Mouse (Mus musculus) right cerebral cortex, postnatal 10 days (tissue): ENCODE measurements at regions not wholly inside any gene's neighbourhood (a gene's known extent, or its start where the extent isn't known, plus 50 kb on each side); places are given as distances from the start of the nearest gene placed in this dataset.

Experiments
- DNase-seq, 2 experiments: peaks; one replicate each; pipeline ENCODE4 v3.0.0; 2021; ENCODE audit warnings: low spot score in 2 of 2

DNA sequence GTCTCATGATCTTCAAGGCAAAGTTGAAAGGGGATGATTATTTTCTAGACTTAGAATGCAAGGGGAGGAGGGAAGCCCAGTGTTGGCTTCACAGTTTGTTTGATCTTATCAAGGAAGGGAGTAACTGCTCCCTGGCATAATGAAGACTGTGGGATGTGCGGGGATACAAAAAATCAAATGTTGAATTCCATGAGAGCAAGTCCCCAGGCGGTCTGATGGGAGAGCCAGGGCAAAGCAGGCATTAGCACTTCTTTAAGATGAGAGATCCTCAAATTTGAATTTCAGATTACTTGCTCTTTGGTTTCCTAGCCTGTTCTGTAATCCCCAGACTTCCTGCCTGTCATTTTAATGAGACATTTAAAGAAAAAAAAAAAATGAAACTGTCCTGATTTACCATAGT lies 525.6 kb upstream of the Man1a start:
- DNase-seq, result no peak

DNA sequence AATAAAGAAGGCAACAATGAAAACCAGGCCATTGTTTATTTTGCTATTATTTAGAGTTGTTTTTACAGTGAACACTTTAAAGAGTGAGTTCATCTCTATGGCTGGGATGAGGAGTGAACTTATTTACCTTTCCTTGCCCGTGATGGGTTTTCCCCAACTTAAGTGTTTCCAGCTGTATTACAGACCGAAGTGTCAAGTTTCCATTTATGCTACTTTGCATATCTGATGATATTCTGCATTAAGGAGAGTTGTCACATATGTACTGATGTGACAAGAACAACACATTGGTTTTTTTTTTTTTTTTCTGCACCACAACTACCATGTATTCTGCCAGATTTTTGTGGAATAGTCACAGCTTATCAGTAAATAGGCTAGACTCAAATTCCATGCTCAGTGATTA lies 518.7 kb upstream of the Man1a start:
- DNase-seq, result no peak

DNA sequence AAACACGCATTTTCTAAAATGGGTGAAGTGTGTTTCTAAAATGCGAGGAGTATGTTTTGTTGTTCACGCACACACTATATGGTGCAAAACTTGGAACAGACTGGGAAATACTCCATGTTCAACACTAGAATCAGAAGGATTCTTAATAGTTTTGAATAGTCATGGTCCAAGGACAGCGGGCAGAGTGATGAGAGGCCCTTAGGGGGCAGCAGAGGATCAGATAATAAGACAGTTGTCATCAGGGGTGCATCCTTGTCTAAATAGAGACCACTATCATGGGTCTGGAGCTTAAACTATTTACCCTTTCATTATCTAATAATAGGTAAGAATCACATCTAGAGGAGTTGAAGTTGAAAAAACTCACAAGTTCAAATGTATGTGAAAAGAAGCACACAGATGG lies 482.2 kb upstream of the Man1a start:
- no peak for DNase-seq

DNA sequence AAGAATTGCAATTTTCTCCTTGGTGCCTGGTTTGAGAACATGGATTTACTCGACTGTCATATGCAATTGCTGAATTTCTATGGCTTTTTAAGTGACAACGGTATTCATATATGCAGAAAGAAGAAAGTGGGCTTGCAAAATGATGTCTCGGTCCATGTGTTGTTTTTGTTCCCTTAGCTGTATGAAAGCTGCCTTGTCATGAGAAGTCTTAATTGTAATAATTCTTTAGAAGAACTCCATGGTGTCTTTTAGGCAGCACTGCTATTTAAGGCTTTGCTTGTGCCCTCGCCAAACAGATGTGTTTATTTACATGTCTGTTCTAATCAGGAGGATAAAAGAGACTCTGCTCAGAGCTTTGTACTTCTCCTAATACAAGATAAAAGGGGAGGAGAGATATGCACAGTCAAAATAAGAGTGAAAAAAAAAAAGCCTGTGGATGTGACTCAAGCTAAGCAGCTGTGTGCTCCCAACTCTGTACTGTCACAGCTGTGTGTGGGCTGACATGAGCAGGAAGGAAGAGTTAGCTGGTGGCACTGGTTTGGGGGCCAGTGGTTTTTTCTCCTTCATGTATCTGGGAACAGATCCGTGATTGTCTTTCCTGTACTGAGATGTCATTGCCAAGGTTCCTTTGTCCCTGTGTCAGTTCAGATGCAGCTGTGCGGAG lies 475.5 kb upstream of the Man1a start:
- DNase-seq, result peak; percentile 28 to 33

DNA sequence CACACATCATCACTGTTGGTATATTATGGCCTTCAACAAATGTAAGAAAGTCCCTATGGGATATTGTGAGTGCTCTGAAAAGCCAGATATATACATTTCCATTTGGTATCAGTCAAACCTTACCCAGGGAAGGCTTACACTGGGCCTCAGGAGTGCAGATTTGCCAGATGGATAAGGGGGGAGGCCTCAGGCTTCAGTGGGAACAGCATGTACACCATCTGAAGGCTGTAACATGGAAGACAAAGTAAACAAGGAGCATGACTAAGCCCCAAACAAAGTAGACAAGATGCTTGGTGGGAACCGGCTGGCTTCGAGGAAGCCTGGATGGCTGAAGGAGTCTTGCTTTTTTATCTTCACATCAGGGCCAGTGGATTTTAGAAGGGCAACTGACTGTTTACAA lies 474.3 kb upstream of the Man1a start:
- no peak for DNase-seq

DNA sequence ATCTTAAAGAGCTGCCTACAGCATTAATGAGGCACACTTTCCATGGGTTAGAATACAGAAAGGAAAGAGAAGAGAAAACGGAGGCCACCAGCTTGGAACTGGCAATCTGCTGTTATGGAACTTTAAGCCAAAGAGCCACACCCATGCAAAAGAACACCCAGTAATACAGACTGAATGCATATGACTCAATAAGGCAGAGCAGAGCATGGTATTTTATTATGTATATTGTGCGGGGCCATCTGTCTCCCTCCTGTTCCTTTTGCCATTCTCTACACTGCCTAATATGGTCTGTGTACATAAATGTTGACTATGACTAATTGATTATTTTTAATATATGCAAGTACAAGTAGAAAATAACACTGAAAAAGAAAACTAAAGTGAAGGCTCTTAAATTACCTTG lies 472.6 kb upstream of the Man1a start:
- DNase-seq, result no peak

DNA sequence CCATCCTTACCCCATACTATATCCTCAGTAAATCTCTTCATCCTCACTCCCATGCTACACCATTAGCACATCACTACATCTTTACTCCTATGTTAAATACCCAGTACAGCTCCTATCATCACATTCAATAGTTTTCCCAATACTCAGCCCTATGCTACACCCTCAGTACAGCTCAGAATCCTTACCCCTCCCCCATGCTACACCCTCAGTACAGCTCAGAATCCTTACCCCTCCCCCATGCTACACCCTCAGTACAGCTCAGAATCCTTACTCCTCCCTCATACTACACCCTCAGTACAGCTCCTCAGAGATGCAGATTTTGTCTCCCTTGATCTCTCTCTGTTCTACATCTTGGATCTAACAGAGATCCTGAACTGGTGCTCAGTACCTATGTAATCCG lies 472.1 kb upstream of the Man1a start:
- no peak for DNase-seq

DNA sequence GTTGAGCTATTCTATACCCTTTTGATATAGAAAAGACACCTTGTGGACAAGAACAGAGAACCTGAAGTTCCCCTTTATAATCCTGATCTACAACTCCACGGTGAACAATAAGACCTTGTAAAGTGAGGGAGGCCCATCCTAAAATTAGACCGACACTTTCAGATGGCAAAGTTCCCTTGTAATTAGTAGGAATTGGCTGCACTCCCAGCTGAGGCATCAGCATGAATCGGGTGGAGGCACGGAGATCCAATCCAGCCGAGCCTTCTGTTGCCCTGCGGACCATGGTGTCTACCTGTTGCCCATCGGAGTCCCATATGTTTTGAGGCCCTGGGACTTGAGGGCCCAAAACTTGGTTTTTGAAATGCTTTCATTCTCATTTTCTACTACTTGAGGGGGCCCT lies 456.2 kb upstream of the Man1a start:
- DNase-seq, result no peak

DNA sequence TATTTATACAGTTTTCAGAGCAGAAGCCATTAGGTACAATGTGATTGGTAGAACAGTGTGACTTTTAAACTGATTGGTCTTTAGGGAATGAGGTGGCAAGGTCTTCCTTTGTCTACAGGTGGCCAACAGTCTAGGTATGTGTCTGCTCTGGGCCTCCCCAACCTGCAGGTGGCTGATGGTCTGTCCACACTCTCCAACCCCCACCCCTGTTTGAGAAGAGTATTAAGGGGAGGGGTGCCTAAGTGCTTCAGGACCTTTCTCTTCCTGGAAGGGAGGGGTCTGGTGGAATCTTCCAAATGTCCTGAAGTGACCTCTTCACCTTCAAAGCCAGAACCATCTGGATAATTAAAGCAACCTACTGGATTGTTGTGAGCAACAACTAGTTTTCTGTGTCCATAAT lies 434.4 kb upstream of the Man1a start:
- no peak for DNase-seq

DNA sequence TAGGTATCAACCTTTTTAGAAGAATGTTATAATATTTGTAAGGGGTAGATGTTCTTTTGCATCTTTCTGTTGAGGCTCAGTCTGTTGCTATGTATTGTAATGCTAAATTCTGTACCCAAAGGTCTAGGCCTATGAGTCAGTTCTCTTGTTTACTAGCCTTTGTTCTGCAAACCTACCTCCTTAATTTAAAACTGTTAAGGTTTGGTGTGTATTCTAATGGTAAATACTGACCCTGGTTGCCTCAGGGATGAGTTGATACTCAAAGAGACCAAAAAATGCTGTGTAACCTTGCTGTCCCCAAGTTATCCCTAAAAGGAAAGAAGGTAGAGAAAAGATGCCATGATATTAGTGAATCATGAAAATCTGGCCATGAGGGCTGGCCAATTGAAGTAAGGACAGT lies 433.4 kb upstream of the Man1a start:
- DNase-seq, result no peak
